Comparison of ENCODE assay signal across 12 mouse cellular contexts in genomic region chr1:89465417-89466002, GRCm38 (mm10). TPM values are rescaled to one million over a fixed set of nuclear protein-coding genes. Genes with fewer than 3 reads are reported as not detected.
DNase-seq lines count a peak whose midpoint lies in the region; ATAC-seq and TF ChIP-seq lines count a peak whose summit lies in the region.
"Had no signal": no experiment of that assay in that cellular context is flagged by ENCODE, and none has a peak within 500 bp of the region (broad histone marks: within the 10 kb centered on the region; RNA-seq: fewer than 3 reads in every experiment).

No protein-coding gene starts in this region.

- TF ChIP-seq POLR2A in ES-Bruce4 (IDR thresholded peaks at IDR 0.05; ENCODE audit: insufficient read depth, low read length) = no peak

- peaks cover 79% of the 10 kb centered on the region for H3K4me1 ChIP-seq in hindbrain, embryonic 12.5 days
- H3K4me1 ChIP-seq in hindbrain, postnatal 0 days (ENCODE audit: insufficient read depth, low read length) = peaks cover 33% of the 10 kb centered on the region
- H3K4me1 ChIP-seq in ES-Bruce4 (ENCODE audit: control insufficient read depth, insufficient read depth, low read length) = peaks cover 14% of the 10 kb centered on the region
- peaks cover 38% of the 10 kb centered on the region for H3K4me1 ChIP-seq in forebrain, embryonic 16.5 days (replicated peaks; ENCODE audit: control insufficient read depth, insufficient read depth, low read length)

- H3K4me2 ChIP-seq in hindbrain, embryonic 12.5 days (replicated peaks) = no peak overlapping the region
- H3K4me2 ChIP-seq in hindbrain, postnatal 0 days (ENCODE audit: low read depth, low read length) = no peak overlapping the region
- H3K4me2 ChIP-seq in forebrain, embryonic 16.5 days (ENCODE audit: low read length) = no peak overlapping the region; the same call in 1 of the 2 replicates
- H3K4me2 ChIP-seq: embryonic facial prominence, embryonic 13.5 days; kidney, embryonic 15.5 days; limb, embryonic 15.5 days had no signal

- peak; percentile 92 for TF ChIP-seq EP300 in ES-Bruce4 (IDR thresholded peaks at IDR 0.05; ENCODE audit: insufficient read depth, low read depth, low read length)

- H3K9me3 ChIP-seq in hindbrain, embryonic 12.5 days (replicated peaks) = 0 out of 2 replicates have a peak, but pooled peaks cover 6% of the 10 kb centered on the region
- H3K9me3 ChIP-seq in hindbrain, postnatal 0 days (ENCODE audit: low read length) = no peaks in the 10 kb centered on the region
- H3K9me3 ChIP-seq in ES-Bruce4 (replicated peaks; ENCODE audit: control insufficient read depth, insufficient read depth, low read length, poor library complexity, severe bottlenecking) = no peaks in the 10 kb centered on the region
- no peaks in the 10 kb centered on the region for H3K9me3 ChIP-seq in forebrain, embryonic 16.5 days (ENCODE audit: control insufficient read depth, low read length)
- H3K9me3 ChIP-seq: embryonic facial prominence, embryonic 13.5 days; kidney, embryonic 15.5 days; limb, embryonic 15.5 days had no signal

- peak; percentile 40 to 44 for DNase-seq in cerebellum, postnatal 36 days
- DNase-seq in cerebellum, postnatal 14 days = no peak
- DNase-seq in hindbrain, postnatal 0 days (ENCODE audit: low spot score) = no peak
- no peak for DNase-seq in testis, postnatal 14 days (ENCODE audit: low spot score)
- DNase-seq: lung, postnatal 10 days had no signal

- no peak overlapping the region for H3K9ac ChIP-seq in hindbrain, embryonic 12.5 days
- H3K9ac ChIP-seq in hindbrain, postnatal 0 days (replicated peaks; ENCODE audit: low read length) = no peak overlapping the region
- H3K9ac ChIP-seq in ES-Bruce4 (ENCODE audit: low read depth, poor library complexity, severe bottlenecking) = no peak overlapping the region
- H3K9ac ChIP-seq in forebrain, embryonic 16.5 days (replicated peaks; ENCODE audit: low read depth, low read length) = no peak overlapping the region
- H3K9ac ChIP-seq: embryonic facial prominence, embryonic 13.5 days; kidney, embryonic 15.5 days; limb, embryonic 15.5 days had no signal

- TF ChIP-seq CTCF in hindbrain, postnatal 0 days (IDR thresholded peaks at IDR 0.05; ENCODE audit: low read depth) = no peak
- TF ChIP-seq CTCF in ES-Bruce4 (IDR thresholded peaks at IDR 0.05; ENCODE audit: low read depth, low read length) = no peak

- H3K27me3 ChIP-seq in hindbrain, embryonic 12.5 days = no peaks in the 10 kb centered on the region
- no peaks in the 10 kb centered on the region for H3K27me3 ChIP-seq in hindbrain, postnatal 0 days (ENCODE audit: insufficient read depth, low read length)
- no peaks in the 10 kb centered on the region for H3K27me3 ChIP-seq in ES-Bruce4 (ENCODE audit: control insufficient read depth, insufficient read depth, low read length, poor library complexity, severe bottlenecking)
- H3K27me3 ChIP-seq in forebrain, embryonic 16.5 days (replicated peaks; ENCODE audit: control insufficient read depth, insufficient read depth, low read length) = no peaks in the 10 kb centered on the region
- H3K27me3 ChIP-seq: embryonic facial prominence, embryonic 13.5 days; kidney, embryonic 15.5 days; limb, embryonic 15.5 days had no signal

- H3K4me3 ChIP-seq in hindbrain, embryonic 12.5 days = no peak overlapping the region
- H3K4me3 ChIP-seq in hindbrain, postnatal 0 days (ENCODE audit: low read length) = no peak overlapping the region
- H3K4me3 ChIP-seq in ES-Bruce4 (ENCODE audit: low read depth, low read length) = no peak overlapping the region
- no peak overlapping the region for H3K4me3 ChIP-seq in forebrain, embryonic 16.5 days (replicated peaks; ENCODE audit: low read length)
- H3K4me3 ChIP-seq: embryonic facial prominence, embryonic 13.5 days; kidney, embryonic 15.5 days; limb, embryonic 15.5 days had no signal

- H3K36me3 ChIP-seq in hindbrain, embryonic 12.5 days = no peaks in the 10 kb centered on the region
- no peaks in the 10 kb centered on the region for H3K36me3 ChIP-seq in hindbrain, postnatal 0 days (ENCODE audit: insufficient read depth, low read length)
- H3K36me3 ChIP-seq in ES-Bruce4 (ENCODE audit: control insufficient read depth, insufficient read depth, low read length, poor library complexity, severe bottlenecking) = no peaks in the 10 kb centered on the region
- H3K36me3 ChIP-seq in forebrain, embryonic 16.5 days (ENCODE audit: control insufficient read depth, insufficient read depth) = no peaks in the 10 kb centered on the region
- H3K36me3 ChIP-seq: embryonic facial prominence, embryonic 13.5 days; kidney, embryonic 15.5 days; limb, embryonic 15.5 days had no signal

- WGBS in hindbrain, embryonic 12.5 days = 17% methylated on average over 5 of the region's 5 CpGs
- WGBS in hindbrain, postnatal 0 days = 25% methylated on average over 5 of the region's 5 CpGs
- 12% methylated on average over 5 of the region's 5 CpGs for WGBS in forebrain, embryonic 16.5 days

- 0 out of 2 replicates have a peak overlapping the region, but pooled peaks have one; percentile 30 for H3K27ac ChIP-seq in hindbrain, embryonic 12.5 days
- no peak overlapping the region for H3K27ac ChIP-seq in hindbrain, postnatal 0 days
- H3K27ac ChIP-seq in ES-Bruce4 (ENCODE audit: insufficient read depth, low read length) = peak overlapping the region; percentile 79
- no peak overlapping the region for H3K27ac ChIP-seq in forebrain, embryonic 16.5 days (ENCODE audit: low read length)
- H3K27ac ChIP-seq: embryonic facial prominence, embryonic 13.5 days; kidney, embryonic 15.5 days; limb, embryonic 15.5 days had no signal

- no peak for ATAC-seq in hindbrain, embryonic 12.5 days (ENCODE audit: low FRiP score)
- ATAC-seq in hindbrain, postnatal 0 days = no peak
- ATAC-seq in forebrain, embryonic 16.5 days = peak; percentile 63
- no peak for ATAC-seq in megakaryocyte-erythroid progenitor cell, adult 5-6 weeks (replicated peaks; ENCODE audit: low FRiP score, low TSS enrichment, poor library complexity, severe bottlenecking)

RNA-seq across cellular contexts. Expression of gene Agap1, which starts 10.9 kb away (rescaled TPM):
- 74.8 and 81.3 TPM in 2 replicates for polyA plus RNA-seq in hindbrain, embryonic 12.5 days (2016; fragmentation: Nextera tagmentation; extraction: Ambion mirVana)
- total RNA-seq in hindbrain, postnatal 0 days (2014; rRNA removed) = 111 and 122 TPM in 2 replicates
- polyA plus RNA-seq in hindbrain, postnatal 0 days (2015; fragmentation: Nextera tagmentation; extraction: Ambion mirVana) = 40.0 and 41.4 TPM in 2 replicates
- 26.5 and 31.0 TPM in 2 replicates for polyA plus RNA-seq in ES-Bruce4 (2011; ENCODE audit: insufficient read depth, insufficient read length, low read depth, missing spikeins)
- polyA plus RNA-seq in forebrain, embryonic 16.5 days (2015; fragmentation: Nextera tagmentation; extraction: Ambion mirVana) = 36.3 and 37.2 TPM in 2 replicates
- 29.5 and 35.0 TPM in 2 replicates for total RNA-seq in megakaryocyte-erythroid progenitor cell, adult 5-6 weeks (2014; fragmentation: Nextera tagmentation)
- 12.8 and 21.7 TPM in 2 replicates for total RNA-seq in megakaryocyte-erythroid progenitor cell, adult 5-6 weeks (2017)

Comparison
In these comparisons a context has a peak if more than half of its experiments do, and no peak if none do; other contexts are left out.
1. DNase-seq: peak in cerebellum, postnatal 36 days (2 of 2); none in cerebellum, postnatal 14 days (0 of 2), hindbrain, postnatal 0 days (single experiment) and testis, postnatal 14 days (single experiment).
2. H3K27ac ChIP-seq: peak in hindbrain, embryonic 12.5 days (single experiment) and ES-Bruce4 (single experiment); none in hindbrain, postnatal 0 days (single experiment) and forebrain, embryonic 16.5 days (single experiment).